Mouse (Mus musculus): Measurements from ENCODE around the gene Cxcr2. TPM values are rescaled to one million over a fixed set of nuclear protein-coding genes. Genes with fewer than 3 reads are reported as not detected.
A peak's percentile ranks its signal among the peaks of the same experiment; 100 is the strongest.

The Cxcr2 gene
- polyA plus RNA-seq, 1 experiment from 2014 or later = 0.69 TPM

- Histone ChIP-seq H3K4me2 (no peak overlapping the region), H3K9me3 (no peaks in the 10 kb centered on the region), H3K4me1 (peaks cover 15% of the 10 kb centered on the region), H3K27me3 (replicated peaks) (0 out of 2 replicates have a peak, but pooled peaks cover 6% of the 10 kb centered on the region), H3K4me3 (replicated peaks) (no peak overlapping the region), H3K36me3 (no peaks in the 10 kb centered on the region), H3K9ac (no peak overlapping the region), H3K27ac (no peak overlapping the region)
- WGBS = 46% methylated on average over 9 of the region's 9 CpGs
- ATAC-seq (ENCODE audit: insufficient read depth, low FRiP score, low read depth) = no peak
Observed at GRCm38 (mm10) chr1:74121821-74122576, 31.8 kb upstream of the Cxcr2 start.

DNA sequence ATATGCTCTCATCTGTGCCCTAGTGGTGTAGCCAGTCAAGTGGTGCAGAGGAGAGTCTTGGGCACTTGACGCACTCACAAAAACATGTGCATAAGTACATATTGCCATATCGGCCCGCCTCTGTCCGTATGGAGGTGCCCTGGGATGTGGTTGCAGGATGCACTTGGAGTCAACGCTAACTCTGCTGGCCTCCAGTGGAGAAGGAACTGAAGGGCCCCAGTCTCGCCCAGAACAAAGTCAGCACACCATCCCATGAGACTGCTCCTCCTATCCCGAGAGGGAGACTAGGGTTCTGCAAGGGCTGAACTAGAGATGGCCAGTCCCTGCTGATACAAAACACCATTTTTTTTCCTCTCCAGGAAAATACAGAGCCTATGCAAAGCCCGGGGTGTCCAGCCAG lies 30.6 kb upstream of the Cxcr2 start:
- Histone ChIP-seq H3K4me1 (peaks cover 15% of the 10 kb centered on the region), H3K4me3 (replicated peaks) (no peak overlapping the region), H3K36me3 (no peaks in the 10 kb centered on the region), H3K9me3 (no peaks in the 10 kb centered on the region), H3K4me2 (no peak overlapping the region), H3K9ac (no peak overlapping the region), H3K27me3 (replicated peaks) (0 out of 2 replicates have a peak, but pooled peaks cover 6% of the 10 kb centered on the region), H3K27ac (no peak overlapping the region)
- 68% methylated on average over 8 of the region's 8 CpGs for WGBS
- no peak for ATAC-seq (ENCODE audit: insufficient read depth, low FRiP score, low read depth)

GRCm38 (mm10) chr1:74124021-74124981 lies 29.5 kb upstream of the Cxcr2 start, which contains the start of gene Tns1:
TSS of gene Tns1 (minus strand) at chr1:74124449.
- WGBS = 2% methylated on average over 68 of the region's 84 CpGs
- Histone ChIP-seq H3K36me3 (no peaks in the 10 kb centered on the region), H3K4me2 (peak within 1 kb of the TSS; percentile 99), H3K4me1 (peaks cover 15% of the 10 kb centered on the region), H3K9me3 (no peaks in the 10 kb centered on the region), H3K9ac (peak within 1 kb of the TSS; percentile 44; the same call in 1 of the 2 replicates), H3K27me3 (replicated peaks) (0 out of 2 replicates have a peak, but pooled peaks cover 6% of the 10 kb centered on the region), H3K27ac (no peak within 1 kb of the TSS), H3K4me3 (replicated peaks) (peak within 1 kb of the TSS; percentile 55)
- peak; percentile 54; the same call in 1 of the 2 replicates for ATAC-seq (ENCODE audit: insufficient read depth, low FRiP score, low read depth)

- Histone ChIP-seq H3K4me2 (peak within 1 kb of the TSS; percentile 99), H3K4me3 (replicated peaks) (peak within 1 kb of the TSS; percentile 55), H3K36me3 (no peaks in the 10 kb centered on the region), H3K9ac (peak within 1 kb of the TSS; percentile 44; the same call in 1 of the 2 replicates), H3K9me3 (no peaks in the 10 kb centered on the region), H3K4me1 (peaks cover 15% of the 10 kb centered on the region), H3K27ac (no peak within 1 kb of the TSS), H3K27me3 (replicated peaks) (0 out of 2 replicates have a peak, but pooled peaks cover 6% of the 10 kb centered on the region)
- 0% methylated on average over 12 of the region's 12 CpGs for WGBS
- no peak; the same call in 1 of the 2 replicates for ATAC-seq (ENCODE audit: insufficient read depth, low FRiP score, low read depth)
Observed at GRCm38 (mm10) chr1:74124991-74125552, 28.7 kb upstream of the Cxcr2 start, which contains the start of gene Rufy4. TSS of gene Rufy4 (plus strand) at chr1:74125541.

DNA sequence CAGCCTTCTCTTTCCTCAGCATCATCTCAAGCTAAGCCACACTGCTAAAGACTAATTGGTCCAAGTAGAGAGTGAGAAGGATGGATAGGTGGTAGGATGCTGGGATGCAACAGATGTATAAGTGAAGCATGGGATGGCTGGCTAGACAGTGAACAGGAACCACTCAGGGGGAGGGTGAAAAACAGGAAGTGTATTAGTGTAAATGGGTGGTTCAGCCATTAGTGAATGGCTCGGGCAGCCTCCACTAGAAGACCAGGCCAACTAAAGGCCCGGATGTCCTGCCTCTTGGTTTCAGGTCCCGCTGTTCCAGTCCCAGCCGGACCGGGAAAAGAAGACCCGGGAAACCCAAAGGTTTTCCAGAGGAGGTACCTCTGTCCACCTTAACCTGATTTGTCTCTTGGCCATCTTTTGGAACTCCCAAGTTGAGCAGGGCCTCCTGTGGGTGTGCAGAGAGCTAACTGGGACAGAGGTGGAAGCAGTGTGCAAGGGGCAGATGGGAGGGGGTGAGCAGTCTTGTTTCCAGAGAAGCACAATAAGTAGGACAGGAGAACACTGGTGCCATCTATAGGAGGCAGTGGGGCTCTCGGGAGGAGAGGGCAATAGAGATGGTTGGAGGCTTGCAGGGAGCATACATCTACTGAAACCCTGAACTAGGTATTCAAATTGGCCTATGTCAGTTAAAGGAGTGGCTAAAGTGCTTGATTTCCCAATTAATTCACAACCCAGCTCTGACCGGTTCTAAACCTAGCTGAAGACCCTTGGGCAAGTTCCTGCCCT lies 22.7 kb upstream of the Cxcr2 start:
- H3K27me3 ChIP-seq (replicated peaks) = no peaks in the 10 kb centered on the region
- no peak overlapping the region for H3K4me3 ChIP-seq (replicated peaks)
- H3K36me3 ChIP-seq = no peaks in the 10 kb centered on the region
- H3K9ac ChIP-seq = no peak overlapping the region
- H3K4me2 ChIP-seq = no peak overlapping the region
- no peak overlapping the region for H3K27ac ChIP-seq
- ATAC-seq (ENCODE audit: insufficient read depth, low FRiP score, low read depth) = no peak
- 87% methylated on average over 8 of the region's 8 CpGs for WGBS
- no peaks in the 10 kb centered on the region for H3K4me1 ChIP-seq
- no peaks in the 10 kb centered on the region for H3K9me3 ChIP-seq

DNA sequence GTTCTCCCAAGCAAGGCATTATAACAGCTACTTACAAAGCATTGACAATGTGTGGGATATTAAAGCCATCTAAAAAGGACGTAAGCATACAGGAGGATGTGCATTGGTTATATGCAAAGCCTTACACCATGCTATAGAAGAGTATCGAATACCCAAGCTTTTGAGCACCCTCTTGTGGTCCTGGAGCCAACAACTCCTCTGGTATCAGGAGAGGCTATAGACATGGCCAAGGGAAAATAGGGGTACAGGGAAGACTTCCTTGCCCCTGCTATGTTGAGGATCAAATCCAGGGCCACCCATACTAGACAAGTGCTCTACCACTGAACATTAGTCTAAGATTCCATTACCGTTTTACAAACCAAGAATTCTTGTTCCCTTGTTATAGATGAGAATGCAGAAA lies 21.8 kb upstream of the Cxcr2 start:
- no peaks in the 10 kb centered on the region for H3K36me3 ChIP-seq
- H3K9me3 ChIP-seq = no peaks in the 10 kb centered on the region
- ATAC-seq (ENCODE audit: insufficient read depth, low FRiP score, low read depth) = no peak
- H3K27me3 ChIP-seq (replicated peaks) = no peaks in the 10 kb centered on the region
- no peak overlapping the region for H3K4me2 ChIP-seq
- H3K4me1 ChIP-seq = no peaks in the 10 kb centered on the region
- no peak overlapping the region for H3K9ac ChIP-seq
- no peak overlapping the region for H3K27ac ChIP-seq
- 67% methylated on average over 3 of the region's 3 CpGs for WGBS
- no peak overlapping the region for H3K4me3 ChIP-seq (replicated peaks)

- H3K4me1 ChIP-seq = no peaks in the 10 kb centered on the region
- H3K4me2 ChIP-seq = no peak overlapping the region
- WGBS = 69% methylated on average over 6 of the region's 6 CpGs
- no peak overlapping the region for H3K4me3 ChIP-seq (replicated peaks)
- no peak for ATAC-seq (ENCODE audit: insufficient read depth, low FRiP score, low read depth)
- no peaks in the 10 kb centered on the region for H3K27me3 ChIP-seq (replicated peaks)
- H3K9me3 ChIP-seq = no peaks in the 10 kb centered on the region
- no peak overlapping the region for H3K27ac ChIP-seq
- no peaks in the 10 kb centered on the region for H3K36me3 ChIP-seq
- H3K9ac ChIP-seq = no peak overlapping the region
Observed at GRCm38 (mm10) chr1:74133954-74134353, 19.8 kb upstream of the Cxcr2 start.

DNA sequence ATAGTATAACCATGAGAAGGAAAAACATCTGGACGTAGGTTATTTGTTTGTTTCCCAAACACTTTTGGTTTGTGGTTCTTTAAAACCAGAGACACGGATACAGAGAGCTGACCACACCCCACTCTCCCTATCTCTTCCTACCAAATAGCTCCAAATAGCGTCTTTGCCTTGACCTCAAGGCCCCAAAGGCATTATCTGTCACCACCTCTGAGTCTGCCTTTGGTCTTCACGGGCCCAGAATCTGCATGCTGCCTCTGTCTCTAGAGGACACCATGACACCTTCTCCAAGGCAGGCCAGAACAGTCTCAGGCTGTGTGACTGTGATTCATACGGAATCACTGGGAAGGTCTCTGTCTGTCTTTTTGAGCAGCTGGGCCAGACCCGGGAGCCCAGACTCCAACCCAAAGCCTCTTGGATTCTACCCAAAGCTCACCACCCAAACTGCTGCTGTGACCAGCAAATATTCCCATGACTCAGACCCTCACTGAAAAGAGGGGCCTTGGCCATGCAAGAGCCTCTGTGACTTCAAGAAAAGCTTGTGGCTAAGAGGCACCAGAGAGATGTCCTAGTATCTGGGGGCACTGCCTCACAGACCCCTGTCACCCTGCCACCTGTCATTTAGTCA lies 18.4 kb upstream of the Cxcr2 start:
- Histone ChIP-seq H3K4me3 (replicated peaks) (no peak overlapping the region), H3K4me1 (no peaks in the 10 kb centered on the region), H3K27me3 (replicated peaks) (no peaks in the 10 kb centered on the region), H3K36me3 (no peaks in the 10 kb centered on the region), H3K9me3 (no peaks in the 10 kb centered on the region), H3K9ac (no peak overlapping the region), H3K4me2 (no peak overlapping the region), H3K27ac (no peak overlapping the region)
- WGBS = 66% methylated on average over 6 of the region's 6 CpGs
- no peak for ATAC-seq (ENCODE audit: insufficient read depth, low FRiP score, low read depth)

DNA sequence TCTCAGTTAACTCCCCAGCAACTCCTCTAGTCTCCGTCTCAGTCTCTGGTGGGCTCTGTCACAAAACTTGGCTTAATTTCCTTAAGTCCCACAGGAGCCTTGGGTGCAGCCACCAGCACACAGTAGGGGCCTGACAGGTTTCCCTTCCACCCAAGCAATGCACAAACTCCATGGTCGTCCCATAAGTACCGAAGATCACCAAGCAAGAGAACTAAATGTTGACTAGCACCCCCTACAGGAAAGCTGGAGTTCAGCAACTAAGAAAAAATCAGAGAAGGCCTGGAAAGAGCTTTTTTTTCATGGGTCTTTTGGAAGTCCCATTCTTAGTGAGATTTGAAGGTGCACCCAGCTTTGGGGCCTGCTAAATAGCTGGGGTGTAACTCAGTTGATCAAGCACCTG lies 14.4 kb upstream of the Cxcr2 start:
- Histone ChIP-seq H3K27me3 (replicated peaks) (no peaks in the 10 kb centered on the region), H3K9ac (no peak overlapping the region), H3K4me1 (no peaks in the 10 kb centered on the region), H3K4me3 (replicated peaks) (no peak overlapping the region), H3K36me3 (no peaks in the 10 kb centered on the region), H3K9me3 (no peaks in the 10 kb centered on the region), H3K27ac (no peak overlapping the region), H3K4me2 (no peak overlapping the region)
- 59% methylated on average over 3 of the region's 3 CpGs for WGBS
- ATAC-seq (ENCODE audit: insufficient read depth, low FRiP score, low read depth) = no peak

GRCm38 (mm10) chr1:74141781-74142180 lies 12.0 kb upstream of the Cxcr2 start:
- no peaks in the 10 kb centered on the region for H3K4me1 ChIP-seq
- no peak overlapping the region for H3K4me2 ChIP-seq
- no peaks in the 10 kb centered on the region for H3K9me3 ChIP-seq
- no peak overlapping the region for H3K9ac ChIP-seq
- no peak overlapping the region for H3K4me3 ChIP-seq (replicated peaks)
- no peaks in the 10 kb centered on the region for H3K36me3 ChIP-seq
- no peaks in the 10 kb centered on the region for H3K27me3 ChIP-seq (replicated peaks)
- WGBS = 70% methylated on average over 8 of the region's 8 CpGs
- no peak overlapping the region for H3K27ac ChIP-seq
- no peak for ATAC-seq (ENCODE audit: insufficient read depth, low FRiP score, low read depth)

All from stomach, embryonic 15.5 days (tissue).